Mouse (Mus musculus) cerebellum, adult 18-20 months (tissue): ENCODE data around the gene Gal.

Experiments
- DNase-seq, 2 experiments: peaks; one replicate each; pipeline ENCODE4 v3.0.0; 2021

Gene Gal

GRCm38 (mm10) chr19:3405531-3406281 is 8.6 kb downstream of the Gal start:
- no peak for DNase-seq

GRCm38 (mm10) chr19:3404030-3404429 is 10.3 kb downstream of the Gal start:
- DNase-seq = no peak

GRCm38 (mm10) chr19:3402390-3402789 is 12.0 kb downstream of the Gal start:
- DNase-seq = no peak

- no peak for DNase-seq
Measured at GRCm38 (mm10) chr19:3401943-3402342, 12.4 kb downstream of the Gal start.

GRCm38 (mm10) chr19:3401504-3401903 is 12.8 kb downstream of the Gal start:
- no peak for DNase-seq

GRCm38 (mm10) chr19:3400057-3400456 is 14.3 kb downstream of the Gal start:
- DNase-seq = no peak

- DNase-seq = no peak
Measured at GRCm38 (mm10) chr19:3394216-3394615, 20.1 kb downstream of the Gal start.

GRCm38 (mm10) chr19:3392384-3392783 is 22.0 kb downstream of the Gal start:
- no peak for DNase-seq

- peak; percentile 46 to 60 for DNase-seq
Measured at GRCm38 (mm10) chr19:3389089-3389488, 25.3 kb downstream of the Gal start.

GRCm38 (mm10) chr19:3388629-3389057 is 25.7 kb downstream of the Gal start, which contains the start of gene Tesmin:
Gene Tesmin (plus strand): TSS chr19:3388857.
- peak; percentile 31 to 35 for DNase-seq

- DNase-seq = no peak
Measured at GRCm38 (mm10) chr19:3388061-3388460, 26.3 kb downstream of the Gal start.

GRCm38 (mm10) chr19:3378614-3379013 is 35.7 kb downstream of the Gal start:
- no peak for DNase-seq

- DNase-seq = no peak
Measured at GRCm38 (mm10) chr19:3376966-3377715, 37.2 kb downstream of the Gal start.

- no peak for DNase-seq
Measured at GRCm38 (mm10) chr19:3375945-3376495, 38.3 kb downstream of the Gal start.

GRCm38 (mm10) chr19:3374028-3374427 is 40.3 kb downstream of the Gal start:
- DNase-seq = no peak

GRCm38 (mm10) chr19:3373380-3373779 is 41.0 kb downstream of the Gal start:
- DNase-seq = no peak

- no peak for DNase-seq
Measured at GRCm38 (mm10) chr19:3368276-3368675, 46.1 kb downstream of the Gal start.

- no peak for DNase-seq
Measured at GRCm38 (mm10) chr19:3365089-3365488, 49.3 kb downstream of the Gal start.

GRCm38 (mm10) chr19:3363510-3363909 is 50.8 kb downstream of the Gal start:
- DNase-seq = no peak
